Comparison of ENCODE assay signal across 8 mouse cellular contexts in genomic region chr19:3980309-3980708, GRCm38 (mm10). TPM values are rescaled to one million over a fixed set of nuclear protein-coding genes. Genes with fewer than 3 reads are reported as not detected.
DNase-seq lines count a peak whose midpoint lies in the region.

No protein-coding gene starts in this region.

- DNase-seq in R1 (ENCODE audit: low read depth, low spot score) = peak; percentile 87
- peak; percentile 83 for DNase-seq in cerebellum, adult 8-10 months
- peak; percentile 60 to 93 for DNase-seq in frontal cortex, adult 2 months (ENCODE audit: extremely low spot score in 1 of 2, low spot score in 1 of 2)
- peak; percentile 92 for DNase-seq in induced T-regulatory cell, adult 2 months (ENCODE audit: low read depth)
- peak; percentile 70 to 84 for DNase-seq in left cerebral cortex, adult 18-20 months (ENCODE audit: low spot score in 2 of 2)
- peak; percentile 96 for DNase-seq in lung, postnatal 36 days
- DNase-seq in retina, postnatal 7 days (ENCODE audit: low read depth, low spot score) = peak; percentile 83
- peak; percentile 85 for DNase-seq in thymus, postnatal 4 days

RNA-seq across cellular contexts. Expression of gene Acy3, which starts 6.1 kb away (rescaled TPM):
- 5.6 and 5.8 TPM in 2 replicates for polyA plus RNA-seq in frontal cortex, adult 2 months (2012; rRNA removed)
- 1 to 10 TPM; 2.6 to 5.2 TPM for total RNA-seq in left cerebral cortex, adult 18-20 months (2021)

RNA-seq across cellular contexts. Expression of gene Aldh3b2, which starts 8.2 kb away (rescaled TPM):
- polyA plus RNA-seq in frontal cortex, adult 2 months (2012; rRNA removed) = 3.5 and 3.6 TPM in 2 replicates
- 1 to 10 TPM; 1.1 to 1.3 TPM for total RNA-seq in left cerebral cortex, adult 18-20 months (2021)

RNA-seq across cellular contexts. Expression of gene Tbx10, which starts 12.2 kb away (rescaled TPM):
- not detected in 2 replicates for polyA plus RNA-seq in frontal cortex, adult 2 months (2012; rRNA removed)
- total RNA-seq in left cerebral cortex, adult 18-20 months (2021) = not detected

RNA-seq across cellular contexts. Expression of gene Nudt8, which starts 20.1 kb away (rescaled TPM):
- 7.1 and 8.4 TPM in 2 replicates for polyA plus RNA-seq in frontal cortex, adult 2 months (2012; rRNA removed)
- total RNA-seq in left cerebral cortex, adult 18-20 months (2021) = 10 to 100 TPM in 1 of 2 experiments, 1 to 10 TPM in 1; 8.9 to 10.8 TPM

RNA-seq across cellular contexts. Expression of gene Gm49405, which starts 20.1 kb away (rescaled TPM):
- 6.3 TPM in 2 replicates for polyA plus RNA-seq in frontal cortex, adult 2 months (2012; rRNA removed)
- 1 to 10 TPM; 1.0 to 1.5 TPM for total RNA-seq in left cerebral cortex, adult 18-20 months (2021)

Comparison
In these comparisons a context has a peak if more than half of its experiments do, and no peak if none do; other contexts are left out.
1. Peak in every context shown above with its lines: DNase-seq.